Mouse (Mus musculus) right cerebral cortex, adult 2 months (tissue): ENCODE results near the gene Mrps21.
A peak's percentile ranks its signal among the peaks of the same experiment; 100 is the strongest.
"Not testable (repeated sequence)": the region's sequence is repeated elsewhere in the genome, so short reads cannot be mapped to it uniquely, and the experiment has no call there.

ENCODE experiments used
- DNase-seq, 2 experiments: peaks; one replicate each; pipeline ENCODE4 v3.0.0; 2021 to 2022; ENCODE audit warnings: low spot score in 2 of 2

Mrps21 gene

DNA sequence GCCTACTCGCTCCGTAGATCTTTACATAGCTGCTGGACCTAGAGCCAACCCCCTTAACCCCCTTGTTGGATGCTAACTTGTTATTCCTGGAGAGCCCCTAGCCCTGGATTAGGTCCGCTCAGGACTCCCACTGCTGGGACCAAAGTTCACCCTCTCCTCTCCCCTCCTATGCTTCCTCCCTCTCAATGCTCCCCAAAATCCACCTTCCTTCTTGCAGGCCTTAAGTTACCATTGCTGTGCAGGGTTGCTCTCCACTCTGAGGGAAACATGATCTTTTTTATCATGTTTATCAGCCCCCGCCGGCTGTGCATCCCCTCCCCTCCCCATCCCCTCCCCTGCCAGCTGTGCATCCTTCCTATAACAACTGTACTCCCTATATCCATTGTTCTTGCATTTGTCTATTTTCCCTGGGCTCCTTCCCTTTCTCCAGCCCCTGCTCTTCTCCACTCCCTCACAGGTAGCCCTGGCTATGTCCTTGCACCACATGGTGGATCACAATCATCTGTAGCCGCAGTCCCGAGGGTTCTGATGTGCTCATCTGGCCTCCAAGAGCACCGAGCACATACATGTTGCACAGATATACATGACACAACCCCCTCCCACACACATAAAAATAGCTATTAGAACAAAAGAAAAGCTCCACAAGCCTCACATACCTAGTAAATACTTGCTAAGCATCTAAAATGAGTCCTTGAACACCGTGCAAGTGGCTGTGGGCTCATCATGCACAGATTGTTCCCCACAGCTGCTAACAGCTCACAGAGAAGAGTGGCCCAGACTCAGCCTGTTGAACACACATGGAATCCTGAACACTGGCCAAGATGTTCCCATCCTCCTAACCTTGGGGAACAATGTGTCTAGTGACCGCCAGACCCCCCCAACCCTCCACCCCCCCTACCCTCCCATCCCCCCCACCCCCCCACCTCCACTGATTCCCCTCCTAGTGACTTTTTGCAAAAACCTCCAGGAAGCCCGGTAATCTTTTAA, 21.0 kb upstream of the Mrps21 start:
- DNase-seq: no peak

DNA sequence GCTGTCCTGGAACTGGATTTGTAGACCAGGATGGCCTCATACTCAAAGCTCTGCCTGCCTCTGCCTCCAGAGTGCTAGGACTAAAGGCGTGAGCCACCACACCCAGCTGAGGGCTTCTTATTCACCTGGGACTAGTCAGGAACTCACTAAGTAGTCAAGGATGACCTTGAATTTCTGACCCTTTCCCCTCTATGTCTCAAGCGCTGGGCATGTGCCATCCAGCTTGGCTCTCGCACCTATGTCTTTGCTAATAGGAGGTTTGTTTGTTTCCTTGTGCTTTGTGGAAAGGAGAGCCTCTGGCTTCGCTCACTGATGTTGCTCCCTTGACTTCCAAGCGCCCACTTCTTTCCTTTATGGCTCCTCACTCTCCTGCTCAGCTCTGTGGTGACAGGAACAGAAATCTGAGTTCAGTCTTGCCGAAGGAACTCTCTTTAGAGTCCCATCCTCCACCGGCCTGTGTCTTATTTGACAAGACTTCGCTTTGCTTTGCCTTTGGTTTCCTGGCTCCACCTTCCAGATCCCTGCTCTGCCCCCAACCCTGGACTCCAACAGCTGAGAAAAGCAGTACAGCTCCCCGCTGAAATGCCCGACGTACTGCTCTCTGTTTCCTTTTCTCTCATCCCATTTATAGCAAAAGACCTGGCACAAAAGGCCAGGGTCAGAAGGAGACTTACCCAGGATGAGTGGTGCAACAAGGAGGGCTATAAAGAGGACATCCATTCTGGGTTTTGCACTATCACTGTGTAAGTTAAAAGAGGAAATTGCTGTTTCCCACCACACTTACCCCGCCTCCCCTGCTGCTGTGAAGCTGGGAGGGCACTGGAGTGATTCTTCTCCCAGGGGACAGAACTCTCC, 20.1 kb upstream of the Mrps21 start, which contains the start of gene BC028528:
TSS of gene BC028528 (minus strand) at position 795 of the 855 bp plus-strand sequence.
- no peak for DNase-seq

GRCm38 (mm10) chr3:95889664-95890063, 18.3 kb upstream of the Mrps21 start:
- no peak for DNase-seq

- DNase-seq: no peak
Measured at GRCm38 (mm10) chr3:95887596-95887995, 16.3 kb upstream of the Mrps21 start.

DNA sequence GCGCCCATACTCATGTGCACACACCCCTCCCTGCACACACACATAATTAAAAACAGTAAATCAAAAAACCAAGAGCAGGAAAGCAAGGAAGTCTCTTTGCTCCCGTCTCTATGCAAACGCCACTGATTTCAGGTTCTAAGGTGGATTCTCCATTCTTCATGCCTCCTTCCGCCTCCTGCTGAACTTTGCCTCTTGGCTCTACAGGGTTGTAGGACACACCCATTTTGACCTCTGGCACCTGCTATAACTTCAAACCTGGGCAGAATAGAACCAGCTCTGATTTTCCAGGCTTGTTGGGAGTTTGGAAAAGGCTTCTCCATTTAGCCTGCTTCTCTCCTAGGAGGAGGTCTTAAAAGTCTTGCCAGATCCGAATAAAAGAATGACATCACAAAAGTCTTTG, 13.1 kb upstream of the Mrps21 start:
- no peak for DNase-seq

DNA sequence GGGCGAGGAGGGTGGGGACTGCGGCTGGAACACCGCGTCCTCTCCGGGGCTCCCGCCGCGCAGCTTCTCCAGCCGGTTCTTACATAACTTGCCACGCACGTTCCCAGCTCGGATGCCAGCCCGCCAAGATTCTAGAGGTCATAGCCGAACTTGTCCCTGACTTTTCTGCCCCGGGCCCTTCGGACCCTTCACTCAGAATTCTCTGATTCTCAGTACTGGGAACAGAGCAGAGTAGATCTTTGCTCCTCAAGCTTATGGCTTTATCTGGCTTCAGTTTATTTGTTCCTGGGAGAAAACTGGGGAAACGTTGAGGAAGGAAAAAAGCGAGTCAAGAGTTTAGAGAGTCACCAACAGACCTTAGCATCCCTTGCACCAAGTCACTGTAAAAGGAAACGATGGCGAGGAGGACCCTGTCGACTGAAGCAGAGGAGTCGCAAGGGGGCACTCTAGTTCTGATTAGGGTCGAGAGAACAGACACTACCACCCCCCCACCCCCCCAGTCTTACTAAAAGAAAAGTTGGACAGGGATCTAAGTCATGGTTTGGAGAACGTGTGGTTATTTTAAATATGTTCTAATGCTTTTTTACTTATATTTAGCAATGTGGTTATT, 11.6 kb upstream of the Mrps21 start:
- DNase-seq: peak; percentile 80 to 81

DNA sequence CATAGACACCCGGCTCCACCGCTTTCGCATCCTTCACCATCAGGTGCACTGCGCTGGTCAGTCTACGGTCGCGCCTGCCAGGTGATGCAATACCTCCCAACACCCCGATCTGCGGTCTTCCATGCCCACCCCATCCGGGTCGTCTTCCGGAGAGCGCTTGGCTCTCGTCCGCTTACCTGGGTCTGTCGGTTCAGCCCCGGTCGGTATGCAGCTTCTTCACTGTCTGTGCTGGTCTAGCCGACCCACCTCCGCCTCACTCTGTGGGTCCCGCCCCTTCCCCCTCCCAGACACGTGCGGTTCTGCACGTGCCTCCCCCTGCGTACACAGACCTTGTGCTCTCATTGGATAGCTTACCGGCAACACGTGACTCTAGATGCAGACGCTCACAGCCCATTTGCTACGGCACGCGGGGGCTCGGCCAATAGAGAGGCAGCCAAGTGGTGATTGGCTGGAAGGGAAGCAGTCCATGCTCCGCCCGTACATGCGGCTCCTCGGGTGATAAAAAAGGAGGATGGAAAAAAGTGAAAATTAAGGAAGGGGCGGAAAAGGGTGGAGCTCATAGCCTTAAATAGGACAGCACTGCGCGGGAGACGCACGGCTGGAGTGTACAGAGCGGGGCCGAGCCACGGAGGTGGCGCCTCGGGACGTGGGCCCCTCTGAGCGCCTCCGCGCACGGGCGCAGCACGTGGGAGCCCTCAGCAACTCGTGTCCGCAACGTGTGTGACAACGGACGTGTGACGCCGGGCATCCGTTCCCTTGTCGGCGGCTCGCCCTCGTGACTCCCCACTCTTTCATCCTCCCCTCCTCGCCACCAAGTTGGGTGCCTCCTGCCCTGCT, 10.9 kb upstream of the Mrps21 start, which contains the start of gene Ciart:
TSS of gene Ciart (minus strand) at position 273 of the 837 bp plus-strand sequence.
- DNase-seq: peak; percentile 97

- no peak for DNase-seq
Measured at GRCm38 (mm10) chr3:95879063-95879462, 7.7 kb upstream of the Mrps21 start.

- no peak for DNase-seq
Measured at GRCm38 (mm10) chr3:95872048-95872447, 729 bp upstream of the Mrps21 start.

GRCm38 (mm10) chr3:95870976-95871375, 343 bp downstream of the Mrps21 start:
- no peak for DNase-seq

DNA sequence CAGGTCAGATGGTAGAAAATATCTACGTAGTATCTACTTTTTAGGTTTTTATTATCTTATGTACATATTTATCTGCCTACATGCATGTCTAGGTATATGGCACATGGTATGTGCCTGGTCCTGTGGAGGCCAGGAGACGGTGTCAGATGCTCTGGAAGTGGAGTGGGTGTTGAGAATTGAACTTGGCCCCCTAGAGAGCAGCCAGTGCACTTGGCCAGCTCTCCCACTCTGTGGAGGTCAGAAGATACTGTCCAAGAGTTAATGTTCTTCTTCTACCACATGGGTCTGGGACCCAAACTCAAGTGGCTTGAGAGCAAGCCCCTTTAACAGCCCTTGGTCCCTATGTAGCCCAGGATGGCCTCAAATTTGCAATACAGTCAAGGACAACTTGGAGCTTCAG, 3.9 kb downstream of the Mrps21 start:
- DNase-seq: no peak

DNA sequence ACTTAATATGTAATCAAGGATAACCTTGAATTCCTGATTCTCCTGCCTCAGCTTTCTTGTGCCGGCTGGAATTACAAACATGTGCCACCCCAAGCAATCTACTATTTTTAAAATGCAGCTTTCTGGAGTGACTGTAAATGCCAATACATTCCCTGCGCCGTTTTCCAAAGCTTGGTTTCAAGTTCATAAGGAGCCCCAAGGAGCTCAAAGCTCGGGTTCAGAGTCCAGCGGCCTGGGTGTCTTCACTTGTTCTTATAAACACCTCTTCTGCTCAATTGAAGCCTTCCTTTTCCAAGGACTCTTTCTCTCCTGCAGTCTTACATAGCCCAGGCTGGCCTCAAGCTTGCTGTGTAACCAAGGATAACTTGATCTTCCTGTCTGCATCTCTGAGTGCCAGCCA, 5.2 kb downstream of the Mrps21 start:
- DNase-seq: no peak

GRCm38 (mm10) chr3:95865571-95865970, 5.7 kb downstream of the Mrps21 start:
- DNase-seq: no peak

DNA sequence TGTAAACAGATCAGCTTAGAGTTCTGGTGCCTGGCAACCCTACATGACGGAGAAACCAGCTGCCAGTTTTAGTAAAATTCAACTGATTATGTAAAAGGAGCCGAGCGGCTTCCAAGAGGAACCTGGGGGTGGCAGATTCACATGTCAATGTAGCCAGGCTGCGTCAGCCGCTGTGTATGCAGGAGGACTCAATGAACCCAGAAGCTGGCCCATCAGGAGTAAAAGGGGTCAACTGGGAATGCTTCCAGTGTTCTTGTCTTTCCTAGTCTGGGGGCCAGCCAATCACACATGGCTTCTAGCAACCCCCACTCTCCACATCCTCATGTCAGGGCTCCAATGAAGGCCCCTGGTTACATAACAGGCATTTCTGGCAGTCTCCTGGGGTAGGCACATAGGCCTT, 6.3 kb downstream of the Mrps21 start:
- DNase-seq: peak; percentile 71 to 81

GRCm38 (mm10) chr3:95863578-95863977, 7.7 kb downstream of the Mrps21 start:
- no peak for DNase-seq

- DNase-seq: peak; percentile 62 to 70
Measured at GRCm38 (mm10) chr3:95861796-95862195, 9.5 kb downstream of the Mrps21 start.

GRCm38 (mm10) chr3:95861216-95861615, 10.1 kb downstream of the Mrps21 start:
- no peak for DNase-seq

- DNase-seq: no peak
Measured at GRCm38 (mm10) chr3:95860323-95860722, 11.0 kb downstream of the Mrps21 start.

DNA sequence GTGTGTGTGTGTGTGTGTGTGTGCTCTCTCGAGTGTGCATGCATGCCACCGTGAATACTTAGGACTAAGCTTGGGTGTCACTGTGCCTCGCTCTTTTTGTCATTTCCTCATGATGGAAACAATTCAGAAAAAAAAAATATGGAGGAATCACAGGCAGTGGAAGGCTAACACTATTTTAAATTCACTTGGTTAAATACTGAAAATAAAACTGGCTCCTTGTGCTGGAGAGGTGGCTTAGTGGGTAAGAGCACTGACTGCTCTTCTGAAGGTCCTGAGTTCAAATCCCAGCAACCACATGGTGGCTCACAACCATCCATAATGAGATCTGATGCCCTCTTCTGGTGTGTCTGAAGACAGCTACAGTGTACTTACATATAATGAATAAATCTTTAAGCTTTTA, 13.0 kb downstream of the Mrps21 start:
- DNase-seq: not testable (repeated sequence)

DNA sequence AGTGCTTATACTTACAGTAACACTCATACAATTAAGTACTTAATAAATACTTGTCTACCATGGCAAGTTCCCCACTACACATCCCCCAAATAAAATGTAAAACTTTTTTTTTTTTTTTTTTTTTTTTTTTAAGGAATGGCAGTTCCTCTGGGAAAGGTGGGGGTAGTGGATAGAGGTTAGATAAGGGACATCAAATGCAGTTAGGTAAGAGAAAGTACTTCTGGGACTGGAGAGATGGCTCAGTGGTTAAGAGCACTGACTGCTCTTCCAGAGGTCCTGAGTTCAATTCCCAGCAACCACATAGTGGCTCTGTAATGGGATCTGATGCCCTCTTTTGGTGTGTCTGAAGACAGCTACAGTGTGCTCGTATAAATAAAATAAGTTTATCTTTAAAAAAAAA, 14.3 kb downstream of the Mrps21 start:
- not testable (repeated sequence) for DNase-seq

DNA sequence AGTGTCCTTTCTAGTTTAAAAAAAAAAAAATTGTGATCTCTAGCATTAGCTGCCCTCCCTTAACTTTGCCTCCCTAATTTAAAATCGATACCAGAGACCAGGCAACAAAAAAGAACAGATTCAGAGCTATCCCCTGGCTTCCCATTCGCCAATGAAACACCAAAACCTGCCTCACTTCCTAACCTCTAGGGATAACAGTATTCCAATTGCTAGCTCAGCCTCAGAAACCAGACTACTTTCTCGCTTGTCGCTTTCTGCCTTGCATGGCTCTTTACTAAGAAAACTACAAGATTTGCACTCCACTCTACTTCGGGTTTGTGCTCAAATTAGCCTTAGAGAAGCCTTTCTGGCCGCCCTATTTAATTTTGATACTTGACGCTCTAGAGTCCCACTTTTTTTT, 15.2 kb downstream of the Mrps21 start:
- DNase-seq: no peak
